Mouse (Mus musculus): ENCODE measurements at regions not wholly inside any gene's neighbourhood (a gene's known extent, or its start where the extent isn't known, plus 50 kb on each side); places are given as distances from the start of the nearest gene placed in this dataset.

DNA sequence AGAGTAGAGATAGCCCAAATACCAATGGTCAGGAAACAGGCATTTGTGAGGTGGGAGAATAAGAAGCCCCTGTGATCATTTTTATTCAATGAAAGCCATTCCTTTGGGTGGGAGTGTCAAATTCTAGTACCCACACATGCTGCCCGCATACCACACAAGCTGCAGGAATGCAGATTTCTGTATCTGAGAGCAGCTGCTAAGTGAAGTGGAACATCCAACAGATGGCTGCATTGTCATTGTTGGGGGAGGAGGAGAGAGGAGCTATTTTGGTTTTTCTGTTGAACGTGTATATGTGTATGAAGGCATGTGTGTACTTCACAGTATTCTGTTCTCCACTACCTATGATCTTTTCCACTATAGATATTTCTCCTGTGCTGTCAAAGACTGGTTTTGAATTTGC is 392.3 kb upstream of the Mef2c start:
- DNase-seq (ENCODE audit: extremely low read depth, low read depth), result no peak

DNA sequence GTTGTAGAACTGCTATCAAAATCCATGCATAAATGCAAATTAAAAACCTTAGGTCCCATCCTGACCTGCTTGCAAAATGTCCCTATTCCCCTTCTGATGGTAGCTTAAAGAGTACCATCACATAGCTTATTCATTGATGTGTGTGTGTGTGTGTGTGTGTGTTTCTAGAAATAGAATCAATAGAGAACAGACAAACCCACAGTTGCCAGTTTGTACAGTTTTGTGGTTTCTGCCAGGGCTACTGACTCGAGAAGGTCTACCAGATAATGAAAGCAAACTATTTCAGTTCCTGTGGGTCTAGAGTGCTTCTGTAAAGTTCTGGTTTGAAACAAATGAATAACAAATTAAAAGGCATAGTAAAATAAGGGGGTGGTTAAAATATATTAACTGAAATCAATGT is 391.5 kb upstream of the Mef2c start:
- peak; percentile 47 for DNase-seq (ENCODE audit: extremely low read depth, low read depth)

DNA sequence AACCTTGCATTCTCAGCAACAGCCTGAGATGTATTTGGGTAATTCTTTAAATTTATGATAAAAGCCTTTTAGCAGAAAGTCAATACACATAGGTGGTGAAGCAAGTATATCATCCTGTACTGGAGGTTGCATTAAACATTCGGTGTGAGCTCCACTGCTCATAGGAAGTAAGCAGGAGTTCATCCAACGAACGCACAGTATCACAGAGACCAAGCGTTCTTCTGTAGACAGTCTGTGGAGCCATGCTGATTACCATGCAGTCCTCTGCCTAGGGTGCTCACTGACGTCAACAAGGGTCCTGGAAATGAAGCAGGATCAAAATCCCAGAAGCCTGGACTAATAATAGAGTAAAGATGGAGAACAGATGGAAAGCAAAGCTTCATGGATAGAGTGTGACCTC is 391.1 kb upstream of the Mef2c start:
- DNase-seq (ENCODE audit: extremely low read depth, low read depth), result peak; percentile 5

DNA sequence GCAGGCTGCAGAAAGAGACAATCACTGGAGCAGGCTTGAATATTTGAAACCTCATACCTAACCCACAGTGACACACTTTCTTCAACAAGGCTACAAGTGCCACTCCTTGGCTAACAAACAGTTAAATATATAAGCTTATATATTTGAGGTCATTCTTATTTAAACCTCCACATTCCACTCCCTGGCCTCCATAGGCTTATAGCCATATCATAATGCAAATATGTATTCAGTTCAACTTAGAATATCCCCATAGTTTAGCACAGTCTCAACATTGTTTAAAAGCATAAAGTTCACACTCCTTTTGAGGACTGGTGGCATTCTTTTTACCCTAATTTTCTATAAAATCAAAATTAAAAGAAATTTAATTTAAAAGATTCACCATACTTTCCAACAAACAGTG is 390.0 kb upstream of the Mef2c start:
- DNase-seq (ENCODE audit: extremely low read depth, low read depth), result no peak

DNA sequence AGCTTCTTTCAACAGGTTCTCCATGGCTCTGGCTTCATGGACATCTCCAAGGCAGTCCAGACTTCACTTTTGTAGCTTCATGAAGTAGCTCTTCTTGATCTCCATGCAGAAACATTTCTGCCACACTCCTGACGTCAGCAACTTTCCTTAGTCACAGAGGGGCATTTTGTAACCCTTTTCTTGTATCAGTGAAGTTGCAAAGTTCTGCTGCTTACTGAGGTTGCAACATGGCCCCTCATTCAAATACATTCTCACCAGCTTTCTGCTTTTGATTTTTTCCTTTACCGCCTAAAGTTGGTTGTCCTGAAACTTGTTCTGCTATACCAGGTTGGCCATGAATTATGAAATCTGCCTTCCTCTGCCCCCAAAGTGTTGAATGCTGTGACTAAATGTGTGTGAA is 389.4 kb upstream of the Mef2c start:
- no peak for DNase-seq (ENCODE audit: extremely low read depth, low read depth)

DNA sequence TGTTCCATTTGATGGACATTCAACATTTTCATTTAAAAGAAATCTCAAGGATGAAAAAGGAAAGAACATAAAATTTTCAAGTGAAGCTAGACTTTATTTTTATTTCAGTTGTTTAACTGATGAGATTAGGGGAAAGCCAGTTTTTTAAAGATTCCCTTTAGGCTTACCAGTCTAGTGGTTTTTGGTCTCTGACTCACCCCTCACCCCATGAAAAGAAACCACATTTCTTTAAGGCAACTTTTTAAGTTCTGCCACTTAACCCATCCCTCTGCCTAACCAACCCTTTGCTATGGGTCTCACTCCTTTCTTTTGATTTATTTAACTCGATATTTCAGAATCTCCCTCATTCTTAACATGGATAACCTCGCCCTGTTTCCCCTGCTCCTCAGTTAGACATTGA is 388.1 kb upstream of the Mef2c start:
- DNase-seq (ENCODE audit: extremely low read depth, low read depth), result no peak

DNA sequence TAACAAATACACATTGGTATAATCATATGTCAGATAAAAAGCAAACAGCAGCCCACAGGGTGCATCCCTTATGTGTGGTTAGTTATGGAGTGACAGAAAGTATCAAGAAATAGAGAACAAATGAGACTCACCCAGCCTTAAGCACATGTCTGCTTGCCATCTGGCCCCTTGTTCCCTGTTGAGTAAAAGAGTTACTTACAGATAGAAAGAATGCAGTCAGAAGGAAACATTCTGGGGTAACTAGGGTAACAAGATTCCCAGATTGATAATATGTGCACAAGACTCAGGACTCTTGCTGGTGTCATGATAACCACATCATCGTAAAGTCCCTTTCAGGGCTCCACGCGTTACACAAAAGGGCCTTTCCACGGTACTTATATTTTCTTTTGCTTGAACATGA is 383.5 kb upstream of the Mef2c start:
- DNase-seq (ENCODE audit: extremely low read depth, low read depth), result no peak

DNA sequence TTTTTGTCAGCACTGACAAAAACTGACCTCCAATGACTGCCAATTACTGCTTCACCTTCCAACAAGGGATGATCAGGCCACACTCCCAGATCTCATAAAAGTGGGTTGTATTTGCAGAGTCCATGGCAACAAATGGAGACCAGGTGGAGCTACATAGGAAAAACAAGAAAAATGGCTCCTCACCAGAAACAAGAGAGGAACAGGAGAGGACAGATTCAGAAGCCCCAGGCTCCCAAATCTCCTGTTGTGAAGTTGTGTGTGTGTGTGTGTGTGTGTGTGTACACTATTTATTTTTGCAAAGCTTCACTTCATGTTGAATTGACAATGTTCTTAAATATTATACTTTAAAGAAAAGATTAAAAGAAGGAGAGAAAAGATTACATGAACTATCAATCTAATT is 380.2 kb upstream of the Mef2c start:
- DNase-seq (ENCODE audit: extremely low read depth, low read depth), result no peak

DNA sequence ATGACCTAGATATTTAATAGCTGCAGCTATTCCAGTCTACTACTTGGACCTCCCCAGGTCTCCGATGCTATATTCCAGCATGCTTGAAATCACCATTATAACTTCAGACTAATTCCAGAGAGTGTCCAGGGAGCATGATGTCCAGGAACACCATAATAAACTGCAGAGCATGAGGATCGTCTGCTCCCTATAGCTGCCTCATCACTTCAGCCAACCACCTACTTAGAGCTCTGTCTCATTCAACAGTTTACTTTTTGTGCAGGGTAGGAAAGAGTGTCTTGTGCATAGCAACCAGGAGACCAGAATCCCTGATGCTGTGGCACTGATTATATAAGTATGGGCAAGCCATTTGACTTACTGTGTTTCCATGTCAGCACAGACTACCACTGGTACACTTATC is 379.2 kb upstream of the Mef2c start:
- no peak for DNase-seq (ENCODE audit: extremely low read depth, low read depth)

DNA sequence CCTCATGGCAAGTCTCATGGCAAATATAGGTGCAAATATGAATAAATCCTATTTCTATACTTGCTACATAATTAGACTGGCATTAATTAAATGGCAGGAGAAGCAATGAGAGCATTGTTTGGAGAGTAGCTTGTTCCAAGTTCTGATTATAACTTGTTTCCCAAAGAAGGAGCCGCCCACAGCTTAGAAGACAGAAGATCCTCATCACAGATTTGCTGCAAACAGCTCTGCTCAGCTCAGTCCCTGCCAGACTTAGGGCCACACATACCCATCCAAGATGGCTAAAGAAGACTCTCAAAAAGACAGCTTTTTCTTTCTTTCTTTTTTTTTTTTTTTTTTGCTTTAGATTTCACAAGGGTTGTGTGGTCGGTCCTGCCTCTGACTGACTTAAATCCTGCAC is 377.4 kb upstream of the Mef2c start:
- DNase-seq (ENCODE audit: extremely low read depth, low read depth), result no peak

DNA sequence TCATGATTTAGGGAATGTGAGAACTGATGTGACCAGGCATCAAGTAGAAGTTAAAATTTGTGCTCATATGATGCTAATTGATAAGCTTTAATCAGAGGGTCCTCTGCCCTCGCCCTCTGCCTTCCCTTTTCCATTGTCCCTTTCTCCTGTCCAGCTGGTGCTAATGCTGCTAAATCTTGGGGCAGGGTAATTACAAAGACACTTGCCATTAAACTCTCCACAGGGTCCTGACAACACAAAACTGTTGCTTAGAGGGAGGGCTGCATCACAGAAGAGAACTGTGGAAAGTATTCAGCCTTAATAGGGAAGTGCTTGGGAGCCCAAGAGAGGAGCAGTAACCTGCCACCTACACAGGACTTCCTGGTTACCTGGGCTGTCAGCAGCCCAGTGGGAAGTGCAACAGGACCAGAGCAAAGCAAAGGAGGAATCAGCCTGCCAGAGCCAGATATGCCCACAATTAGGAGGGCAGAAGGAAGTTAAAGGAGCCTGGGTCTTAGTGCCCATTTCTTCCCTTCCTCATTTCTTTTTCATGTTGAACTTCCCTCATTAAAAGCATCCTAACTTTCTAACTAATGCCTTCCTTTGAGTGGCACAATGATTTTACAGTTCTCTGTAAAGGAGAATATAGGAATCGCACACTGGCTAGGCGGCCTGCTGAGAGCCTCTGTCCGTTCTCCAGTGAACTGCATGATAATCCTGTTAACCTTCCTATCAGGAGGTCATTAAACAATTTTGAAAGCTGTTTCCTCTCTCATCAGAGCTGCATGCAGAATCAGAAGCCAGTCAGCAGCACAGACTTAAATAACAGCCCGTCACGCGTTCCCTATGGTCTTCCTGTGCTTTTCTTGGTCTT is 372.5 kb upstream of the Mef2c start:
- DNase-seq (ENCODE audit: extremely low read depth, low read depth), result no peak

DNA sequence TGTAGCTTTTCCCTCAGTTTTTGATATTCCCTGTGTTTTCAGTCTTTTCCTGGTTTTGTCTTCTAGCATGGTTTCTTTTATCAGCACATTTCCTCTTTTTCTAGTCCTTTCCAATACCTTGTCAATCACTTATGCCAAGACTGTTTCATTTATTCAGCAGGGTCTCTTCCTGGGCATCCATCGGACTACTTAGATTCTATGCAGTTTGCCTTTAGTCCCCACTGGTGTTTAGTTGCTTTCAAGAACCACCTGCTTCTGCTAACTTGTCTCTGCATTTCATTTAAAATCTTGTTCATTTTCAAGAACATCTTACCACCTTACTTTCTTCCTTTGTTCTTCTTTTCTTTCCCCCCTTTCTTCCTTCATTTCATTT is 371.9 kb upstream of the Mef2c start:
- no peak for DNase-seq (ENCODE audit: extremely low read depth, low read depth)

DNA sequence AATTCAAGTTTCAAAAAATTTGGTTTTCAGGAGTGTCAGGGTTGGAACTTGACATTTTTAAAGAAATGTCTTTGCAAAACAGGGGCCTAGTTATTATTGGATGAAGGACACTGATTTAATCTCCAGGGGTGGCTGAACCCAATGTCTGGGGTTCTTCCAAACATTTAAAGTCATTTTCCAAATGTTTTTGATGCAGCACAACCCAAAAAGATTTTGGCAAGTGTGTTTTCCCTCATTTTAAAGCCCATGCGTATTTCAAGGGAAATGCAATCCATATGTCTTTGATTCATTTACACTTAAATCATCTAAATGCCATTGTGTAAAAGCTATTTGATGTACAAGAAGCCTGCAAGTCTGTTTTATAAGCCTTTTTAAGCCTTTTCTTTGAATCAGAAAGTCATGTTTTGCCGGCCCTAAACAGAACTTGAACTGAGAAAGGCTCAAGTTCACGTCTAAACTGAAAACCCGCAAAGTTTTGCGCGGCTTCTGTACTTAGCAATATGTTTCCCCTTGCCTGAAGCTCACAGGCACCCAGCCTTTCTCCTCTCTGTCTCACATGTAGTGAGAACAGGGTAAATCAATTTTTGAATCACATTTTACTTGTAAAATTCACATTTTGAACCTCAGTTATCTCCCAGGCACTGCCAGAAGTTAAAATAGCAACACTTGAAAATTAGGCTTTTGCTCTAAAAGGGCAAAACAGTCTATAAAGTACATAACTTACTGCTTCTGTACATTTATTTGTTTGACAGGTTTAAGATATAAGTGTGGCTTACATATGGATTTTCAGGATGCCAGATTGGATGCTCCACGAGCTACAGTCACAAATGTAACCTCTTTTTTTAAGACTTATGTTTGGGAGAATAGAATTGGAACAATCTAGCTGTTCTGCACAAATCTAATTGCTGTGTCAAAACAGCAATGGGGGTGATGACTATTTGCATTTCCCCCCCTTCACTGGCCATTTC is 370.9 kb upstream of the Mef2c start:
- DNase-seq (ENCODE audit: extremely low read depth, low read depth), result no peak

DNA sequence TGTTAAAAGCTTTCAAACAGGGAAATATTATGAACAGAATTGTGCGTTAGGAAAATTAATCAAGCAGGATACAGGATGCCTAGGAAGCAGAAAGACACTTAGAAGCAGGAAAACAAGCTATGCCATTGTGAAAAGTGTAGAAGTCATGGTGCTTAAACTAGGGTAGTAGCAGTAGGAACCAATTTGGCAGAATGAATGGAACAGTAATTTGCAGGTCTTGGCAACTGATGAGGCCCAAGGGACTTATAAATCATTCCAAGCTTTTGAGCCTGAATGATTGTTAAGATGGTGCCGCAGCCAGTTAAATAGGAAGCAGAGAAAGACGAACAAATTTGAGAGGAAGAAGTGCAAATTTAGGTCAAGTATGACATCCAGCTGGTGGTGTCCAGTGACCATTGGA is 360.5 kb upstream of the Mef2c start:
- DNase-seq (ENCODE audit: extremely low read depth, low read depth), result no peak

DNA sequence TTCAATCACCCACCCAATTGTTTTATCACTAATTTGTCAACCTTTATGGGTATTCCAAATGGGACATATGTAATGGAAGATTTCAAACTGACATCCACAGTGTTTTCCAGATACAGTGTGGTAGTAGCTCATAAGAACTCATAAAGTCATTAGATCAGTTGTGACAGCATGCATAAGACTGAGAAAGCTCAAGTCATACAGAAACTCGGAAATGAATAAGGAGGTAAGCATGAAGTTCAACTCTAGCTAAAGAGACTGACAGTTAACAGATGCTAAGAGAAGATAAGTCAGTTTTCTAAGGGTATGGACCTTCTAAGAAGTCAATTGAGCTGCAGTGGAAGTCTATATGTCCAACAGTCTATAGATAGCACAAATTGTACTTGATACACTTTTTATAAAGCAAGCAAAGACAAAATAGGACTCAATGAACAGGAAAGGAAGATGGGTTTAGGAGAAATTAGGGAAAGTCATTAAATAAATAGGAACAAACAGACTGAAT is 349.2 kb upstream of the Mef2c start:
- DNase-seq (ENCODE audit: extremely low read depth, low read depth), result no peak

DNA sequence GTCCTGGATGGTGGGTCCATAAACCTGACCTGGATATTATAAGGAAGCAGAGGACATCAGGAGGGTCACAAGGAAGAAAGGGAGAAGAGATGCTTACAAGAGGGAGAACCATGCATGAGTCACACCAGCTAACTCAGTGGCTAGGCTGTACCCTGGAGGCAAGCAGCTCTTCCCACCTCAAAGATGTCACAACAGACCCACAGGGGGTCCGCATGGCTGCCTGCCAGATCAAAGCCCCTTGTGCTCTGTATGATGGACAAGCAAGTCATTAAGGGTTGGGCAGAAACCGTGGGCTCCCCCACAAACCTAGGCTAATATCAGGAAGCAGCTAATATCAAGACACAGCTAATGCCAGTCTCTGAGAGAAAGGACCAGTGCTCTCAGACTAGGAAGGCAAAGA is 343.9 kb upstream of the Mef2c start:
- DNase-seq (ENCODE audit: extremely low read depth, low read depth), result no peak

DNA sequence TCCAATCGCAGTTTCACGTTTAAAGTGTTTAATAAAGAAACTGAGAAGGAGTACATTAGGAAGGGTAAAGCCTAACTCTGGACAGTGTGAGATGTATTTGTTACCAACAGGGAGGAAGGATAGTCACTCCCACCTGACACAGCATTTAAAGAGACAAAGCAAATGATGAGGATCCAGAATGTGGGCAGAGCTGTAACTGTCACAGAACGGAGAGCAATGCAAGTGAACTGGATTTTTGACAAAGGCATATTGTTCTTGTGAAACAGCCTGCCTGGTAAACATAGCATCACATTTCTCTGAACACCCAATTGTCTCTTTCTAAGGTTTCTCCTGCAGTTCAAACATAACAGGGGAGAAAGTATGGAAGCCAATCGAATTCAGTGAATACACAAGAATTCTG is 341.1 kb upstream of the Mef2c start:
- no peak for DNase-seq (ENCODE audit: extremely low read depth, low read depth)

DNA sequence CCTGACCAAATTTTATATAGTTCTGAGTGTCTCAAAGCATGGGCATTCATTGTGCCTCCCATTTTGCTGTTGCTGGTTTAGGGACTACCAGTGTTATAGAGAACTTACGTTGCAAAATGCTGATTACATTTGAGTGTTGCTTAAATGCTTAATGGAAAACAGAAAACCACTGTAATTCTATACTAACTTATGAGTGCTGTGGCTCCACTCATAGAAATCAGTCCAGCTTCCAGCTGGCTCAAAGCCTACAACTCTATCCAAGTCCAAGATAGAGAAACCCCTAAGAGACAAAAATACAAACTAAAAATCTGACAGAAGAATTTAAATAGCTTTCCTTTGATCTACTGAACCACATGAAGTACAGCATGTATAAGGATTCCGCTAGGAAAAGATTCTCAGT is 328.7 kb upstream of the Mef2c start:
- DNase-seq (ENCODE audit: extremely low read depth, low read depth), result no peak

DNA sequence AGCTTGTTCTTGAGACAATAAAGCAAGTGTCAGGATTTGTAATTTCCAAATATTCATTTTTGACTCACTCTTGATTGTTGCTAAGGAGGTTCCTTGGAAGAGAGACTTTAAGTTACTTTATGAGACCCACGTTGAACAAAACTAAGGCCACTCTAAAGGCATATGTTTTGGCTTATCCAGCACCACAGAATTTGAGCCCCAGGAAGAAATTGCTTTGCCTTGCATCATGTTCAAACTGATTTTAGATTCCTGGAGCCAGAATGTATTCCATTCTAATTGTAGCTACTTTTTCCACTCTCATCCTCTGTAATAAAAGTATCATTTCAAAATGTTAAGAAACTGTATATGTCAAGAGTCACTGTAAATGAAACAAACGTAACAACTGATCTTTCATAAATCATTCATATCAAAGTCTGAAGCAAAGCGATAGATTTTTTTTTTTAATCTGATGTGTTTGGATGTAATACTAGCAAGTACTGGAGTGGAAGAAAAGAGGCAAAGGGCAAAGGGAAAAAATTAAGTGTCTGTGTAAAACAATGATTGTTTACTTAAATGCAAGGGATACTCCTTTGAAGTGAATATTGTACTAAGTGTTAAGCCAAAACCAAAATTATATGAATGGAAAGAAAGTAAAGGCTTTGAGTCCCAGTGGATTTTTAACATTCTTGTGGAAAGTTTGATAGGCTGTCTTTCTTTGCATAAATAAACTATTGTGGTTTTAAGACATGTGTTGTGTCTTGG is 301.7 kb upstream of the Mef2c start:
- DNase-seq (ENCODE audit: extremely low read depth, low read depth), result no peak

DNA sequence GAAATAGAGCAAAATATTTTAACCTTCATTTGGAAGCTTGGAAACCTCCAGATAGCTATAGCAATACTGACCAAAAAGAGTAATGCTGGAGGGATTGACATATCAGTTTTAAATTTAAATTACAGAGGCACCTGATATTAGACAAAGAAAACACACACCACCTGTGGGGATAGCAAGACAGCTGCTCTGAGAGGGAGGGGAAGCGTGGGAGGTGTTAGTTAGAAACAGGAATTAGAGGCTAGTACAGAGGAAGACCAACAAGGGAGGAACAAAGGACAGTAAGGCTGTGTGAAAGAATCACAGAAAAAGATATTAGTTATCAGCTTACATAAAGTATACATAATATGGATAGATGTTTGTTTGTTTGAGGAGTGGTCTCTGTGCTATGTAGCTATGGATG is 297.2 kb upstream of the Mef2c start:
- no peak for DNase-seq (ENCODE audit: extremely low read depth, low read depth)

DNA sequence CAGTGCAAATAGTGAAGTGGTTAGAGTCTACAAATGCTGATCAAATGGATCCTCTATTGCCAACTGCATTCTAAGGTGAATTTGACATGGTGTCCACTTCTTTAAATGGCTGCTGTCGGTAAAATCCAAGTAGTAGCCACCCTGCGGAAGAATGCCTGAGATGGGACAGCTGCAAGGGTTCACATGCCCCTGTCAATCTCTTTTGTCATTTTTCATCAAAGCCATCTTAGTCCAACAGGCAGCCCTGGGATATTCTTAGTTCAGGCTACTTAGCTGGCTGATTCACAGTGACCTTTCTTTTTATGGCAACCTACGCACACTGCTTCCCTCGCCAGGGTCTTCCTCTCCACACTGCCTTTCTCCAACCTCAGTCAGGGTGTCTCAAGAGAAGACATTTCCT is 296.3 kb upstream of the Mef2c start:
- no peak for DNase-seq (ENCODE audit: extremely low read depth, low read depth)

DNA sequence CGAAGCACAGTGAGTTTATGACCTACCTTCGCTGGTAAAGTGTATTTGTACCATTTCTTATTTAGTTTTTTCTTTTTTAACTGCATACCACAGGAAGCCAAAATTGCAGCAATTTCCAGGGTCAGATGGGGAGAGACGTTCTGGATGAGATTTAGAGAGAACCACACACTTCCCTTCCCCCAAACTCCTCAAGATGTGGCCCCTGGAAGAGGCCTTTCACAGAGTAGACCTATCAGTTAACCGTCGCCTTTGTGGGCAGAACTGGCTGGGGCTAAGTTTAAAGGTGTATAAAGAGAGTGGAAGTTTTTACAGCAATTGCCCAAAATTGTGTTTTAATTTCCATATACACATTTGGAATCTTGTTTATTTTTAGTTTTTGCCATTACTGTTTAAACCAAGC is 295.7 kb upstream of the Mef2c start:
- no peak for DNase-seq (ENCODE audit: extremely low read depth, low read depth)

Data from MEL-GATA-1-ER (cell line).